Mouse (Mus musculus) G1E (cell line): ENCODE results near the gene Timp3. TPM values are rescaled to one million over a fixed set of nuclear protein-coding genes. Genes with fewer than 3 reads are reported as not detected.

Experiments used
- ATAC-seq: 2 replicates; pipeline ENCODE4 v1.8.0; 2016; ENCODE audit warnings: mild to moderate bottlenecking; ENCODE audit not compliant: insufficient number of reproducible peaks, poor library complexity, low FRiP score, severe bottlenecking; ENCODE audit errors: extremely low read depth
- DNase-seq: peaks from one replicate; pipeline ENCODE4 v3.0.0; 2012; ENCODE audit warnings: low spot score
- H3K27me3 ChIP-seq: 2 replicates; pipeline ENCODE4 v1.6.1; 2012; ENCODE audit warnings: mild to moderate bottlenecking, low read length, inconsistent platforms; ENCODE audit not compliant: insufficient read depth
- H3K36me3 ChIP-seq: replicated peaks from 2 replicates; pipeline ENCODE3; 2012; ENCODE audit warnings: mild to moderate bottlenecking, inconsistent platforms
- H3K4me1 ChIP-seq: 2 replicates; pipeline ENCODE4 v1.6.1; 2012; ENCODE audit warnings: low read depth, low read length, inconsistent platforms, mixed read lengths; ENCODE audit not compliant: insufficient read depth
- H3K4me3 ChIP-seq: 2 replicates; pipeline ENCODE4 v1.5.1; 2012; ENCODE audit warnings: low read depth, mild to moderate bottlenecking, inconsistent platforms, low read length, moderate library complexity, mixed read lengths
- H3K9me3 ChIP-seq: replicated peaks from 2 replicates; pipeline ENCODE4 v1.6.1; 2012; ENCODE audit warnings: inconsistent platforms
- CTCF ChIP-seq: IDR thresholded peaks from 2 replicates; pipeline ENCODE4 v1.5.1; 2012; ENCODE audit warnings: low read depth, low read length, inconsistent platforms, mixed read lengths
- GATA1 ChIP-seq: IDR thresholded peaks from 2 replicates; pipeline ENCODE4 v1.6.1; 2012; ENCODE audit warnings: borderline replicate concordance, low read length, inconsistent platforms, mixed read lengths
- GATA2 ChIP-seq: IDR thresholded peaks from 2 replicates; pipeline ENCODE4 v1.6.1; 2012; ENCODE audit warnings: low read depth, low read length, inconsistent platforms, borderline replicate concordance
- POLR2AphosphoS5 ChIP-seq: IDR thresholded peaks from 2 replicates; pipeline ENCODE4 v1.6.1; 2012; ENCODE audit warnings: low read depth, low read length, inconsistent platforms; ENCODE audit not compliant: insufficient replicate concordance
- TAL1 ChIP-seq: conservative IDR thresholded peaks from 2 replicates; pipeline ENCODE4 v1.6.1; 2012; ENCODE audit warnings: low read depth, low read length, inconsistent platforms, mixed read lengths
- polyA plus RNA-seq: library from polyadenylated mRNA; stranded (reverse); fragments of >175 nt; gene quantifications from 2 replicates; pipeline ENCODE4 v1.2.3, GENCODE M21; 2012
- total RNA-seq, 2 experiments: library from RNA; stranded (forward) in 1 of 2; stranded (reverse) in 1 of 2; fragments of 200-1000 nt in 1 of 2; fragments of >200 nt in 1 of 2; fragmentation: Nextera tagmentation in 1 of 2; gene quantifications; 2 replicates each; pipeline ENCODE4 v1.2.3; 2014 to 2017

Timp3 gene
- total and polyA plus RNA-seq, 3 experiments = 15.0 to 110 (median 15.7) TPM

- no peak for DNase-seq
- peaks cover 66% of the 10 kb centered on the region for H3K4me1 ChIP-seq
- peaks cover 4% of the 10 kb centered on the region; the same call in 1 of the 2 replicates for H3K9me3 ChIP-seq
- TF ChIP-seq GATA1 (no peak), POLR2AphosphoS5 (no peak), TAL1 (no peak), GATA2 (no peak), CTCF (no peak)
- no peaks in the 10 kb centered on the region for H3K27me3 ChIP-seq
- H3K4me3 ChIP-seq = no peak overlapping the region
- H3K36me3 ChIP-seq = peaks cover 42% of the 10 kb centered on the region
- ATAC-seq = no peak
Measured at GRCm38 (mm10) chr10:86346235-86346840, 46.2 kb downstream of the Timp3 start.

DNA sequence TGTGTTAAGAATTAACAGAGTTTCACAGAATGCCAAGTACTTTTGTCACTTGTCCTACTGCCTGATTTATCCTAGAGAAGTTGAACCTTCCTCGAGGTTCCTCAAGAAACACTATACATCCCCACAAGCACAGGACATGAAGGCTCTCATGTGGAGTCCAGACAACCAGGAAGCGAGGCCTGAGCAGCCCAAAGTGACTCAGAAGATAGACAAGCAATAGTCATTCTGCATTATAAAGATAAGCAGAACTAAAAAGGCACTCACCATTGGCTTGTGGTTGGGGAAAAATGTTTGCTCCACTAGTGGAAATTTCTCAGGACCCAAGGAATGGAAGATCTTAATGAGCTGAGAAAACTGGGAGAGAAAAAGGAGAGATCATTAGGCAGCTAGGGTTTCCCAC is 51.1 kb downstream of the Timp3 start:
- no peak overlapping the region for H3K4me3 ChIP-seq
- peak; percentile 58; the same call in 1 of the 2 replicates for ATAC-seq
- no peaks in the 10 kb centered on the region for H3K27me3 ChIP-seq
- no peaks in the 10 kb centered on the region for H3K9me3 ChIP-seq
- H3K36me3 ChIP-seq = peaks cover 9% of the 10 kb centered on the region
- no peak for DNase-seq
- peaks cover 54% of the 10 kb centered on the region for H3K4me1 ChIP-seq
- TF ChIP-seq TAL1 (no peak), GATA1 (no peak), POLR2AphosphoS5 (no peak), CTCF (no peak), GATA2 (no peak)

DNA sequence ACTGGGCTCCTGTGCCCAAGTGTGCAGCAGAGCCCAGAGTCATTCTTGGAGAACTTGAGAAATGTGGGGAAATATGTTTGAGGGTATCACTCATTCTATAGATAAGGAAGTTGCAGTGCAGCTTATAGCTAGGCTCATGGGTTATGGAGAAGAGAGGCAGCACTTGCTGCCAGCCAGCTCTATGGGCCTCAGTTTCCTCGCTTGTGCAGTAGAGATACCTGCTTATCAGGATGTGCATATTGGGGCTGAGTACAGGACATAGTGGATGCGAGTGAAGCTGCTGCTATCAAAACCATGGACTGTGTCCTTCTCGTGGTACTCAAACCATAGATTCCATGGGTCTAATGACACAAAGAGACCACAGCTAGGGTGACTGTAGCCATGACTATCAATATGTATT is 52.3 kb downstream of the Timp3 start:
- DNase-seq = no peak

DNA sequence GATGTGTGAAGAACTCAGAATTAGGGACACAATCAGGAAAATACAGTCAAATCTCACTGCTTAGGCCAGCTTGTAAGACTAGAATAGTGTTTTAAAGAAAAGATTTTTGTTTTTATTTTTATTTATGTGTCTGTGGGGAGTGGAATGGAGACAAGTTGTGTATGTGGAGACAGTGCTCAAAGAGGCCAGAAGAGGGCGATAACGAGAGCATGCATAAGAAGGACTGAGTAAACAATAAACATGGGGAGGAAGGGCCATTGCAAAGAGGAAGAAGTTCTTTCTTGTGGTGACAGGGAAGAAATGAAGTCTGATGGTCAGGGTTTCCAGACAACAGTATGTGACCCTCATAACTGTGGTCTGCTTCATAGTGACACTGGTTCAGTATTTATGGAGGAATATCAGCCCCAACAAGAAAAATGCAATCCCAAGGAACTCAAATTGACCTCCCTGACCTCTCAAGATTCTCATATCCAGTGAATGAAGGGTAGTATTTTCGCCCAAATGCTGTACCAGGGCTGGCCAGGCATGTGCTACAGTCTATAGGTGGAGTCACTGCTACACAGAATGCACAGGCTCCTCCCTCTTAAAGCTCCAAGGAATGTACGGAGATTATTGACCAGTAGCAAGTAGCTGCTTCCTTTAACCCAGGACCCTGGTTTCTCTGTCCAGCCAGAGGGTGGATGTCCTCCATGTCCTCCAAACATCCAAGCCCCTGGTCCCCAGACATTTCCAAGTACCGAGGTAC is 56.8 kb downstream of the Timp3 start:
- Histone ChIP-seq H3K36me3 (no peaks in the 10 kb centered on the region), H3K4me3 (no peak overlapping the region), H3K27me3 (no peaks in the 10 kb centered on the region), H3K9me3 (no peaks in the 10 kb centered on the region), H3K4me1 (peaks cover 35% of the 10 kb centered on the region)
- TF ChIP-seq GATA1 (no peak), CTCF (peak; percentile 41; the same call in 1 of the 2 replicates)
- DNase-seq (no peak), ATAC-seq (no peak)

More for the DNA sequence above, 52.3 kb downstream of the Timp3 start:
- Histone ChIP-seq H3K36me3 (peaks cover 5% of the 10 kb centered on the region), H3K27me3 (no peaks in the 10 kb centered on the region), H3K4me3 (no peak overlapping the region), H3K4me1 (peaks cover 58% of the 10 kb centered on the region), H3K9me3 (no peaks in the 10 kb centered on the region)
- no peak for TF ChIP-seq POLR2AphosphoS5
- TF ChIP-seq TAL1 = peak; percentile 50
- TF ChIP-seq CTCF = no peak
- 0 out of 2 replicates have a peak, but pooled peaks have one; percentile 29 for ATAC-seq

- H3K4me1 ChIP-seq = peaks cover 22% of the 10 kb centered on the region
- no peaks in the 10 kb centered on the region for H3K27me3 ChIP-seq
- H3K36me3 ChIP-seq = no peaks in the 10 kb centered on the region
- DNase-seq (no peak), ATAC-seq (no peak)
- no peak overlapping the region for H3K4me3 ChIP-seq
- TF ChIP-seq POLR2AphosphoS5 (no peak), TAL1 (no peak), GATA1 (no peak), GATA2 (no peak), CTCF (no peak)
- H3K9me3 ChIP-seq = no peaks in the 10 kb centered on the region
Measured at GRCm38 (mm10) chr10:86358307-86358975, 58.3 kb downstream of the Timp3 start.

DNA sequence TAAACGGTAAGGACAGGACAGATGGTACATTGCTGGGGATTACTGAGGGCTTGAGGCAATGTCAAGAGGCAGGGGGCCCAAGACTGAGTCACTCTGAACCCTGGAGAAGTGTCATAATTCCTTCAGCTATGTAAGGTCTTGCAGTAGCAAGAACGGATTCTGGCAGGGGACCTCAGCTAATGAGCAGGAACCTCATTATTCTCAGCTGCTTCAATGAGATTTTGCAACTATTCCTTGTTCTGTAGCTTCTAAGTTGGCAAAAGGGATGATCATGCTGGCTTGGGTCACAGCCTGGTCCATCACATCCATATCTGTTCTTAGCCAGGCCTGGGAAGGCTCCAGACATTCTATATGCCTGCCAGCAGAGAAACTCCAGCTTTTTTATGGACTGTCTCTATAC is 59.0 kb downstream of the Timp3 start:
- H3K27me3 ChIP-seq = no peaks in the 10 kb centered on the region
- H3K9me3 ChIP-seq = no peaks in the 10 kb centered on the region
- DNase-seq (no peak), ATAC-seq (no peak)
- no peaks in the 10 kb centered on the region for H3K36me3 ChIP-seq
- no peak for TF ChIP-seq GATA2
- TF ChIP-seq POLR2AphosphoS5 = no peak
- no peak for TF ChIP-seq CTCF
- TF ChIP-seq GATA1 = no peak
- TF ChIP-seq TAL1 = no peak
- peaks cover 22% of the 10 kb centered on the region for H3K4me1 ChIP-seq
- H3K4me3 ChIP-seq = no peak overlapping the region
